In genomic region chr13:3610118-3610794, GRCm38 (mm10) we compare ENCODE assay signal across 8 mouse cellular contexts. TPM values are rescaled to one million over a fixed set of nuclear protein-coding genes. Genes with fewer than 3 reads are reported as not detected.
DNase-seq lines count a peak whose midpoint lies in the region; ATAC-seq and TF ChIP-seq lines count a peak whose summit lies in the region.

No protein-coding gene starts in this region.

- DNase-seq in ovary, postnatal 10 days (ENCODE audit: low spot score), result peak; percentile 25
- DNase-seq in ovary, postnatal 36 days (ENCODE audit: low spot score), result no peak
- peak; percentile 31 for DNase-seq in forelimb bud, embryonic 11.5 days (ENCODE audit: low read depth, low spot score)

- no peak for TF ChIP-seq CTCF in bone marrow macrophage, adult 2 months (IDR thresholded peaks at IDR 0.05; ENCODE audit: low read depth, low read length)

- peak overlapping the region; percentile 86 for H3K4me2 ChIP-seq in hindbrain, embryonic 15.5 days
- peak overlapping the region; percentile 73 for H3K4me2 ChIP-seq in limb, embryonic 13.5 days (replicated peaks)
- peak overlapping the region; percentile 78 for H3K4me2 ChIP-seq in midbrain, embryonic 13.5 days (replicated peaks)
- peak overlapping the region; percentile 70 for H3K4me2 ChIP-seq in stomach, embryonic 16.5 days (ENCODE audit: low read depth, low read length)

- no peaks in the 10 kb centered on the region for H3K9me3 ChIP-seq in hindbrain, embryonic 15.5 days
- peaks cover 4% of the 10 kb centered on the region; the same call in 1 of the 2 replicates for H3K9me3 ChIP-seq in limb, embryonic 13.5 days
- no peaks in the 10 kb centered on the region for H3K9me3 ChIP-seq in midbrain, embryonic 13.5 days
- 0 out of 2 replicates have a peak, but pooled peaks cover 2% of the 10 kb centered on the region for H3K9me3 ChIP-seq in stomach, embryonic 16.5 days (replicated peaks; ENCODE audit: control insufficient read depth, low read length)

- H3K36me3 ChIP-seq in hindbrain, embryonic 15.5 days, result no peaks in the 10 kb centered on the region
- 0 out of 2 replicates have a peak, but pooled peaks cover 4% of the 10 kb centered on the region for H3K36me3 ChIP-seq in limb, embryonic 13.5 days
- H3K36me3 ChIP-seq in midbrain, embryonic 13.5 days, result no peaks in the 10 kb centered on the region
- H3K36me3 ChIP-seq in stomach, embryonic 16.5 days (ENCODE audit: control insufficient read depth, insufficient read depth, low read length), result no peaks in the 10 kb centered on the region

- H3K9ac ChIP-seq in hindbrain, embryonic 15.5 days, result peak overlapping the region; percentile 62
- H3K9ac ChIP-seq in limb, embryonic 13.5 days, result peak overlapping the region; percentile 92
- peak overlapping the region; percentile 88 for H3K9ac ChIP-seq in midbrain, embryonic 13.5 days (replicated peaks)
- peak overlapping the region; percentile 87 for H3K9ac ChIP-seq in stomach, embryonic 16.5 days (ENCODE audit: low read length)

- H3K27ac ChIP-seq in bone marrow macrophage, adult 2 months (ENCODE audit: insufficient read depth, low read depth, low read length), result peak overlapping the region; percentile 81
- H3K27ac ChIP-seq in hindbrain, embryonic 15.5 days (replicated peaks), result peak overlapping the region; percentile 88
- H3K27ac ChIP-seq in limb, embryonic 13.5 days, result peak overlapping the region; percentile 95
- H3K27ac ChIP-seq in midbrain, embryonic 13.5 days, result peak overlapping the region; percentile 89
- peak overlapping the region; percentile 93 for H3K27ac ChIP-seq in stomach, embryonic 16.5 days (ENCODE audit: low read length)

- TF ChIP-seq POLR2A in bone marrow macrophage, adult 2 months (IDR thresholded peaks at IDR 0.05; ENCODE audit: borderline replicate concordance, low read depth, low read length), result no peak

- H3K27me3 ChIP-seq in hindbrain, embryonic 15.5 days, result 0 out of 2 replicates have a peak, but pooled peaks cover 3% of the 10 kb centered on the region
- H3K27me3 ChIP-seq in limb, embryonic 13.5 days, result no peaks in the 10 kb centered on the region
- H3K27me3 ChIP-seq in midbrain, embryonic 13.5 days, result peaks cover 5% of the 10 kb centered on the region; the same call in 1 of the 2 replicates
- H3K27me3 ChIP-seq in stomach, embryonic 16.5 days (ENCODE audit: control insufficient read depth, insufficient read depth, low read length), result no peaks in the 10 kb centered on the region

- 0 out of 2 replicates have a peak, but pooled peaks cover 2% of the 10 kb centered on the region for H3K4me1 ChIP-seq in bone marrow macrophage, adult 2 months (ENCODE audit: control insufficient read depth, insufficient read depth, low read length)
- H3K4me1 ChIP-seq in hindbrain, embryonic 15.5 days (replicated peaks), result peaks cover 7% of the 10 kb centered on the region; the same call in 1 of the 2 replicates
- no peaks in the 10 kb centered on the region for H3K4me1 ChIP-seq in limb, embryonic 13.5 days
- peaks cover 9% of the 10 kb centered on the region for H3K4me1 ChIP-seq in midbrain, embryonic 13.5 days (replicated peaks)
- no peaks in the 10 kb centered on the region for H3K4me1 ChIP-seq in stomach, embryonic 16.5 days (ENCODE audit: control insufficient read depth, insufficient read depth, low read length)

- under 1% methylated on average over 50 of the region's 50 CpGs for WGBS in hindbrain, embryonic 15.5 days
- WGBS in limb, embryonic 13.5 days, result under 1% methylated on average over 48 of the region's 50 CpGs
- WGBS in midbrain, embryonic 13.5 days, result 1% methylated on average over 50 of the region's 50 CpGs
- WGBS in stomach, embryonic 16.5 days, result 0% methylated on average over 50 of the region's 50 CpGs

- H3K4me3 ChIP-seq in bone marrow macrophage, adult 2 months (ENCODE audit: insufficient read depth, low read length), result peak overlapping the region; percentile 99
- H3K4me3 ChIP-seq in hindbrain, embryonic 15.5 days, result peak overlapping the region; percentile 65
- H3K4me3 ChIP-seq in limb, embryonic 13.5 days, result peak overlapping the region; percentile 94
- H3K4me3 ChIP-seq in midbrain, embryonic 13.5 days (replicated peaks), result peak overlapping the region; percentile 86
- H3K4me3 ChIP-seq in stomach, embryonic 16.5 days (replicated peaks; ENCODE audit: low read length), result peak overlapping the region; percentile 88

- peak; percentile 10 for ATAC-seq in hindbrain, embryonic 15.5 days (ENCODE audit: low FRiP score, low read depth)
- peak; percentile 5 for ATAC-seq in limb, embryonic 13.5 days (ENCODE audit: low FRiP score, low read depth)
- no peak; the same call in none of the 2 replicates for ATAC-seq in midbrain, embryonic 13.5 days
- ATAC-seq in stomach, embryonic 16.5 days (ENCODE audit: insufficient read depth, low FRiP score), result peak; percentile 8; the same call in 1 of the 2 replicates

RNA-seq across cellular contexts. Expression of gene Fam208b, which starts 0.7 kb away (rescaled TPM):
- 8.1 and 12.9 TPM in 2 replicates for polyA plus RNA-seq in bone marrow macrophage, adult 2 months (2012; ENCODE audit: insufficient read depth, insufficient read length, missing spikeins)
- polyA plus RNA-seq in hindbrain, embryonic 15.5 days (2015; fragmentation: Nextera tagmentation; extraction: Ambion mirVana), result 13.5 and 16.8 TPM in 2 replicates
- 19.8 and 22.1 TPM in 2 replicates for polyA plus RNA-seq in limb, embryonic 13.5 days (2015; fragmentation: Nextera tagmentation; extraction: Ambion mirVana)
- 19.7 and 23.2 TPM in 2 replicates for polyA plus RNA-seq in midbrain, embryonic 13.5 days (2015; fragmentation: Nextera tagmentation; extraction: Ambion mirVana)
- 10.5 and 11.2 TPM in 2 replicates for polyA plus RNA-seq in stomach, embryonic 16.5 days (2015; fragmentation: Nextera tagmentation; extraction: Ambion mirVana)

RNA-seq across cellular contexts. Expression of gene Asb13, which starts 23.6 kb away (rescaled TPM):
- 10.6 and 12.8 TPM in 2 replicates for polyA plus RNA-seq in bone marrow macrophage, adult 2 months (2012; ENCODE audit: insufficient read depth, insufficient read length, missing spikeins)
- polyA plus RNA-seq in hindbrain, embryonic 15.5 days (2015; fragmentation: Nextera tagmentation; extraction: Ambion mirVana), result 13.4 and 17.9 TPM in 2 replicates
- 9.0 and 10.5 TPM in 2 replicates for polyA plus RNA-seq in limb, embryonic 13.5 days (2015; fragmentation: Nextera tagmentation; extraction: Ambion mirVana)
- 12.6 and 16.2 TPM in 2 replicates for polyA plus RNA-seq in midbrain, embryonic 13.5 days (2015; fragmentation: Nextera tagmentation; extraction: Ambion mirVana)
- polyA plus RNA-seq in stomach, embryonic 16.5 days (2015; fragmentation: Nextera tagmentation; extraction: Ambion mirVana), result 15.1 and 16.4 TPM in 2 replicates
